Mouse (Mus musculus) layer of hippocampus, adult 2 months (tissue): ENCODE data around the gene Syt13. TPM values are rescaled to one million over a fixed set of nuclear protein-coding genes. Genes with fewer than 3 reads are reported as not detected.
A peak's percentile ranks its signal among the peaks of the same experiment; 100 is the strongest.

Source experiments
- DNase-seq, 2 experiments: peaks; one replicate each; pipeline ENCODE4 v3.0.0; 2022; ENCODE audit warnings: low spot score in 2 of 2
- H3K27ac ChIP-seq: fragments of 200-600 bp; 2 replicates; pipeline ENCODE4 v1.8.1; 2022
- H3K4me3 ChIP-seq: fragments of 200-600 bp; 2 replicates; pipeline ENCODE4 v1.8.1; 2022; ENCODE audit warnings: mild to moderate bottlenecking
- CTCF ChIP-seq: fragments of 200-600 bp; conservative IDR thresholded peaks from 2 replicates; pipeline ENCODE4 v1.8.1; 2022; ENCODE audit warnings: antibody characterized with exemption, mild to moderate bottlenecking, moderate library complexity
- long read RNA-seq, 2 experiments: library from polyadenylated mRNA; stranded (forward); transcript quantifications; one replicate each; pipeline ENCODE4 v2.0.0; 2021; ENCODE audit warnings: borderline mapping rate in 2 of 2
- total RNA-seq, 2 experiments: library from RNA; stranded (reverse); gene quantifications; 2 replicates each; pipeline ENCODE4 v1.2.3; 2021

Syt13 gene
- total RNA-seq: 100 to 1,000 TPM; 153 to 163 TPM
- long read RNA-seq, experiment 1, transcript Syt13-201 (6 exons, 3,761 nt): major isoform, 182 of 211 reads
- long read RNA-seq, experiment 1, partial matches to known transcripts: 20 of 211 reads
- long read RNA-seq, experiment 1, other reads (novel, unspliced or antisense): 9 of 211 reads
- long read RNA-seq, experiment 2, transcript Syt13-201 (6 exons, 3,761 nt): major isoform, 279 of 334 reads
- long read RNA-seq, experiment 2, partial matches to known transcripts: 44 of 334 reads
- long read RNA-seq, experiment 2, other reads (novel, unspliced or antisense): 11 of 334 reads

DNA sequence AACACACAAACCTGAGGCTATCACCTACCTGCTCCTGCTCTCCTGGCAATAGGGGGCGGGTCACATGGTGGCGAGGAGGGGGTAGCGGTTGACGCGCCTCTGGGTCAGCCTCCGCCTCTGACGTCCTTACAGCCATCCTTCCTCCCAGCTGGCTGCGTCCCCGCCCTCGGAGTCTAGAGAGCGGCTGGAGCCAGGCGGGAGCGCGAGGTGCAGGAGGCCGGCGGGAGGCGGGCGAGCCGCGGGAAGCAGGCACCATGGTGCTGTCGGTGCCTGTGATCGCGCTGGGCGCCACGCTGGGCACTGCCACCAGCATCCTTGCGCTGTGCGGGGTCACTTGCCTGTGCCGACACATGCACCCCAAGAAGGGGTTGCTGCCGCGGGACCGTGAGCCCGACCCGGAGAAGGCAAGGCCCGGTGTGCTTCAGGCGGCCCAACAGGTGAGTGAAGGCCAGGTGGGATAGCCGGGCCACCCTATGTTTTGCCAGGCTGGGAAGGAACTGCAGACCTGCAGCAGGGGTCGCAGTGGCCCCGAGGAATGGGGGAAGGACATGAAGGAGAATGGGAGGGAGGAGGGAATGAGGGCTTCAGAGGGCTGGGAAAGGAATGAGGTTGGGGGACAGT, at the start of gene Syt13:
Gene Syt13 (plus strand): TSS at position 166 of the 621 bp plus-strand sequence.
- H3K27ac ChIP-seq: peak within 1 kb of the TSS; percentile 96
- TF ChIP-seq CTCF: peak; percentile 23; the same call in 1 of the 2 replicates
- peak within 1 kb of the TSS; percentile 73 for H3K4me3 ChIP-seq
- peak; percentile 68 to 72 for DNase-seq

DNA sequence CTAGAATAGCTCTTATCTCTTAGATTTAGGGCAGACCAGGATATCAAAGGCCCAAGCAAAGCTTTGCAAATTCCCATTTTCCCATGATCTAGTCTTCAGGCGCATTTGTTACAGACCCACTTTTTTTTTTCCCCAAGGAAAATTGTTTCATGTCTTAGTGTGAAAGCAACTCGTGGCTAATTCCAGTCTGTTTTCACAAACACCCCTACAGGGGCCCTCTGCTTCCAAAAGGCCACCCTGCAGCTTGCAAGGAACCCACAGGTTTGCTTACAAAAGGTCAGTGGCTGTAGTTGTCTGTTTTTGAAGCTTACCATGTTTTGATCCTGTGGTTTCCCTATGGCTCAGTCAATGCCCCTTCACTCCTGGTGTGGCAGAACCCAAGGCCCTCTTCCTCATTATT, 48.3 kb upstream of the Syt13 start:
- TF ChIP-seq CTCF: no peak
- Histone ChIP-seq H3K27ac (no peak overlapping the region), H3K4me3 (no peak overlapping the region)
- no peak for DNase-seq

GRCm38 (mm10) chr2:92870139-92870836, 44.6 kb upstream of the Syt13 start:
- Histone ChIP-seq H3K4me3 (no peak overlapping the region), H3K27ac (no peak overlapping the region)
- no peak for DNase-seq
- no peak for TF ChIP-seq CTCF

DNA sequence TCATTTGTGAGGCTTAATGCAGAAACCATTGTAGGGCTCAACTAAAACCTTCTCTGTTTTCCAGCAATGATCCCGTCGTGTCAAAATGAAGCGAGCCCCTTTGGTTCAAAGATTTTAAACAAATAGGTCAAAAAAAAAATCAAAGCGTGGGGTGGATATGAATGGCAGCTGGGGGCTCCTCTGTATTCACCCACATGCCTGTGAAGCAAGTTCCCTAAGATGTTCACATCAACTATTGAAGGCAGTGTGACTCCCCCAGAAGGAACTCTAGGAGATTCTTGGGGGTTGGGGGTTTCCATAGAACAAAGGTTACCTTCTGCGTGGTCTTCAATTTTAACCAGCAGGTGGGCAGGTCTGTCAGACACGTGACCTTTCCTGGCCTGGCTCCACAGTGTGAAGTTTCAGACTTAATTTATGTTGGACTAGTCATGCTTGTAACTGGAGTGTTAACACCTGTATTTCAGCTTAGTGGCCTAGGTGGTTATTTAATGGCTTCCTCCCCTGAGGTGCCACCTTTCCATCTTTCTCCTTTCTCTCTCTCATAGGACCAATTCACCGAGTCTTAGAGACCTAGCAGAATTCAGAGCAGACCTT, 43.7 kb upstream of the Syt13 start:
- Histone ChIP-seq H3K27ac (no peak overlapping the region), H3K4me3 (no peak overlapping the region)
- DNase-seq: no peak
- no peak for TF ChIP-seq CTCF

DNA sequence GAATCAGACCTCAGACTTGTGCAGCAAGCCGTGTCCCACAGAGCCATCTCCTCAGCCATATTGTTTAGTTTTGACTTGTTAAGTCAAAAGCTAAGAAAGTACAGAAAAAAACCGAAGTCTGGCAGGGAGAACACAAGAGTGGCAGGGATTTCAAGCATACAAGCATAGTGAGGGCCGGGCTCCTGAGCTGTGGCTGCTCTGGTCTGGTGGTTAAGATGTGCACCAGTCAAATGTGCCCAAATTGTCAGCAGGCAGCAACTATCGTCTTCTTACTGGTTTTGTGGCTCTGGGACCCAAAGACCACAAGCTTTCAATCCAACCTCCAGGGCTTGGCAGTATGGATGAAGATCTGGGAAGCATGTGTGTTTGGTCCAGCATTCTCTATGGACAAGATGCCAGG, 42.2 kb upstream of the Syt13 start:
- Histone ChIP-seq H3K4me3 (no peak overlapping the region), H3K27ac (no peak overlapping the region)
- no peak for TF ChIP-seq CTCF
- DNase-seq: no peak

GRCm38 (mm10) chr2:92874592-92874991, 40.3 kb upstream of the Syt13 start:
- DNase-seq: no peak
- no peak overlapping the region for H3K4me3 ChIP-seq
- no peak for TF ChIP-seq CTCF
- no peak overlapping the region for H3K27ac ChIP-seq

DNA sequence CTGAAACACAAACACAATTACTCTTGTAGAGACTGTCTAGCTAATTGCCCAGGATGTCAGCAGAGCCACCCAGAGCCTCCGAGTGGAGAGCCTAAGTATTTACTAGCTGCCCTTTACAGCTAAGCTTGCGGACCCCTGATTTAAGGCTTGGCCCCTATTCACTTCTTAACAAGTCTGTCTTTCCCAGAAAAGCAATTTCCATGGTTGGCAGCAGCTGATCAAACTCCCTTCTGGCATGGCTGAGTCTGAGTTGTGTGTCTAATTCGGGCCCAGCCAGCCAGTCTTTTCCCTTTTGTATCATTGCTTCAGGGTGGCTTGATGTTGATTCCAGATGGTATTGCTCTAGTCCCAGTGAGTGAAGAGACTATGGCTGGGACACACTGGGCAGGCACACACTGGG, 37.4 kb upstream of the Syt13 start:
- DNase-seq: peak in 1 of 2 experiments; percentile 16
- no peak overlapping the region for H3K27ac ChIP-seq
- no peak for TF ChIP-seq CTCF
- H3K4me3 ChIP-seq: no peak overlapping the region

DNA sequence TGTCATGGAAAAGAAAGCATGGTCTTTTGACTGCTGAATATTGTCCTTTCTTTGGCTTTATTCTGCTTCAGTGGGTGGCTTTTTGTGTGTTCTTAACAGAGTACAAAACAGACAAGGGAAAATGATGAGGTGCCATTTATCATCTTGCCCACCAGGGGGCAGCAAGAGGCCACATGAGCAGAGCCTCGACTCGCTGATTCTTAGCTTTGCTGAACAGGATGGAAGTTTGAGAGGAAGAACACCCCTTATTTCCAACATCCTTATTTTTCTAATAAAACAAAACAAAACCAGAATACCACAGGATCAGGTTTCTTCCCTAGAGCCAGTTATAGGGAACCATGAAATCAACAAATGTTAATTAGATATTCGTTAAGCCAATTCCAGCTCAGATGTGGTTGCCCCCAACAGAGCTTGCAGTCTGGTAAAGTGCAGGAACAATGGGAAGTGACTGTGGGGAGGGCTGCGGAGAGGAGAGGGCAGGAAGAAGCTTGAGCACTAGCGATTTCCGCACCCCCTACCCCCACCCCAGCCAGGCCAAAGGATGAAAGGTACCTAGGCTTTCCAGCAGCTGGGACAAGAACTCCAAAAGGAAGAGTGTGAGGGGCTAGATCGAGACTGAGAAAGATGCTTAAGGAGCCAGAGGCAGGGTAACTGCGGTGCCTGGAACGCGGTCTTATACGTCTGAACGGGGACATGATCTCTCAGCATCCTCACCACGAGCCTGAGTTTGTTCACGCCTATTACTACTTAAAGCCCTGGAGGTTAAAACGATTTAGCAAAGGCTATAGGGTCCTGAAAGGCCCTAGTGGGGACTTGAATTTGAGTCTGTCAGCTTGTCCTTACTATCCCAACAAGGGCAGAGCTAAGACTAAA, 31.6 kb upstream of the Syt13 start:
- DNase-seq: peak; percentile 67 to 78
- Histone ChIP-seq H3K27ac (no peak overlapping the region), H3K4me3 (no peak overlapping the region)
- TF ChIP-seq CTCF: peak; percentile 97

- Histone ChIP-seq H3K27ac (no peak overlapping the region), H3K4me3 (no peak overlapping the region)
These were observed 31.0 kb upstream of the Syt13 start for GRCm38 (mm10) chr2:92883912-92884243.

GRCm38 (mm10) chr2:92884976-92885375, 29.9 kb upstream of the Syt13 start:
- DNase-seq: no peak
- no peak overlapping the region for H3K4me3 ChIP-seq
- no peak for TF ChIP-seq CTCF
- no peak overlapping the region for H3K27ac ChIP-seq

More at GRCm38 (mm10) chr2:92883912-92884243, 31.0 kb upstream of the Syt13 start:
- TF ChIP-seq CTCF: no peak
- no peak for DNase-seq

- no peak for DNase-seq
- H3K4me3 ChIP-seq: no peak overlapping the region
- TF ChIP-seq CTCF: no peak
- H3K27ac ChIP-seq: no peak overlapping the region
These were observed 28.0 kb upstream of the Syt13 start for GRCm38 (mm10) chr2:92886862-92887261.

- H3K4me3 ChIP-seq: no peak overlapping the region
- TF ChIP-seq CTCF: no peak
- DNase-seq: no peak
- H3K27ac ChIP-seq: no peak overlapping the region
These were observed 22.4 kb upstream of the Syt13 start for GRCm38 (mm10) chr2:92892524-92892923.
